In the genomic region with DNA sequence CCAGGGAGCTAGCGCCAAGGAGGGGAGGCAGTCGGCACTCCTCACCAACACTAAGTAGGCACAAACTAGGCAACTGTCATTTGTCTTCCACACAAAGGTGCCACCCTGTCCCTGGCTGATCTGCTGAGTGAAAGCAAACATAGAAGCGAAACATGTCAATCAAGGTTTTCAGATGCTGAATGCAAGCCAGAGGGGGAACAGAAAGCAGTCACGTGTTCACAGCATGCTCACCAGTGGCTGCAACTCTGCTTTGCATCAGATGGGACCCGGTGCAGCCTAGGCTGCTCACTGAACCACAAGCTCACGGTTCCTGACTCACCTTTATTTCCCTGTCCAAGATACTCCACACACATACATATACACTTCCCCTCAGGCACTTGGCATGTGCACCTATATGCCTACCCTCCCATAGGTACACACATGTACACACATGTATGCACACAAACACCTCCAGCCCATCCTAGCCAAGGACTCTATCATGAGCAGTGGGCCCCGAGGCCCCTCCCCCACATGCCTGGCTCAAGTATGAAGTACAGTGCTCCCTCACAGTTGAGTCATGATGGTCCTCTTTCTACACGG, we compare ENCODE assay signal across 1 mouse cellular context.
TF ChIP-seq lines count a peak whose summit lies in the region.

No protein-coding gene starts in this region.

TF ChIP-seq in CH12.LX, 34 proteins besides CTCF, POLR2A, EP300 and RAD21:
- TF ChIP-seq ZKSCAN1 (IDR thresholded peaks at IDR 0.05; ENCODE audit: borderline replicate concordance, low read depth, low read length): no peak
- TF ChIP-seq MAX (IDR thresholded peaks at IDR 0.05; ENCODE audit: low read length): peak; percentile 87
- no peak for TF ChIP-seq ETS1 (conservative IDR thresholded peaks at IDR 0.05; ENCODE audit: low read depth, low read length)
- TF ChIP-seq MXI1 (IDR thresholded peaks at IDR 0.05; ENCODE audit: low read depth, low read length): no peak
- TF ChIP-seq SIN3A (IDR thresholded peaks at IDR 0.05; ENCODE audit: low read length): no peak
- no peak for TF ChIP-seq MAZ (IDR thresholded peaks at IDR 0.05; ENCODE audit: low read depth, low read length)
- TF ChIP-seq RCOR1 (conservative IDR thresholded peaks at IDR 0.05; ENCODE audit: low read depth, low read length): no peak
- no peak for TF ChIP-seq NELFE (IDR thresholded peaks at IDR 0.05; ENCODE audit: low read depth, low read length)
- no peak for TF ChIP-seq MEF2A (IDR thresholded peaks at IDR 0.05; ENCODE audit: borderline replicate concordance, low read depth, low read length)
- TF ChIP-seq USF2 (conservative IDR thresholded peaks at IDR 0.05; ENCODE audit: low read depth, low read length): peak; percentile 73
- TF ChIP-seq BHLHE40 (IDR thresholded peaks at IDR 0.05; ENCODE audit: low read depth, low read length): peak; percentile 92
- 0 out of 2 replicates have a peak, but pooled peaks have one; percentile 27 for TF ChIP-seq MYC (IDR thresholded peaks at IDR 0.05; ENCODE audit: low read depth, low read length)
- no peak for TF ChIP-seq ELF1 (IDR thresholded peaks at IDR 0.05; ENCODE audit: low read depth, low read length)
- TF ChIP-seq USF1 (IDR thresholded peaks at IDR 0.05; ENCODE audit: low read depth, low read length): peak; percentile 72
- peak; percentile 57 for TF ChIP-seq IRF4 (IDR thresholded peaks at IDR 0.05; ENCODE audit: low read depth, low read length)
TF ChIP-seq in CH12.LX: peak in this region for 6.
